Mouse (Mus musculus): Measurements from ENCODE around the gene Crocc. TPM values are rescaled to one million over a fixed set of nuclear protein-coding genes. Genes with fewer than 3 reads are reported as not detected.

The Crocc gene
- polyA plus RNA-seq, 1 experiment = 2.6 TPM

- TF ChIP-seq GATA1 (IDR thresholded peaks at IDR 0.05; ENCODE audit: low read length) = no peak
Observed at GRCm38 (mm10) chr4:140986711-140987395, 73.5 kb downstream of the Crocc start, which contains the start of gene Atp13a2. Atp13a2 (plus strand) TSS chr4:140986873.

GRCm38 (mm10) chr4:140986024-140986710 lies 74.2 kb downstream of the Crocc start:
- TF ChIP-seq GATA1 (IDR thresholded peaks at IDR 0.05; ENCODE audit: low read length) = no peak

DNA sequence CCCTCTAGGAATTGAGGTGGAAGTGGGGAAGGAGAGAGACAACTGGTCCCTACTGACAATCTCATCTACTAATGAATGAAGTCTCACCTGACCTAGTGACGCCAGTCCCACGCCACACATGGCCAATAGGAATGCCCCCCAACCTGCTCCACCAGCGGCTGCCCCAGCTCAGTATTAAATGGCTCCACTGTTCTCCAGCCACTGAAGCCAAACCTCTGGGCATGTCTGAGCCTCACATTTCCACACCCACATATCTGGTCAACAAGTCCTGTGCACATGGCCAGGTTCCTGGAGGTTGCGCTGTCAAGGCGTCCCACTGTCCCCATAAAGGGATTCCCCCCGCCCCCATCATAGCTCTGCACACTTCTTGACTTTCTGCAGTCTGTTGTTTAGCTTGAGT lies 75.8 kb downstream of the Crocc start:
- TF ChIP-seq GATA1 (IDR thresholded peaks at IDR 0.05; ENCODE audit: low read length) = no peak

DNA sequence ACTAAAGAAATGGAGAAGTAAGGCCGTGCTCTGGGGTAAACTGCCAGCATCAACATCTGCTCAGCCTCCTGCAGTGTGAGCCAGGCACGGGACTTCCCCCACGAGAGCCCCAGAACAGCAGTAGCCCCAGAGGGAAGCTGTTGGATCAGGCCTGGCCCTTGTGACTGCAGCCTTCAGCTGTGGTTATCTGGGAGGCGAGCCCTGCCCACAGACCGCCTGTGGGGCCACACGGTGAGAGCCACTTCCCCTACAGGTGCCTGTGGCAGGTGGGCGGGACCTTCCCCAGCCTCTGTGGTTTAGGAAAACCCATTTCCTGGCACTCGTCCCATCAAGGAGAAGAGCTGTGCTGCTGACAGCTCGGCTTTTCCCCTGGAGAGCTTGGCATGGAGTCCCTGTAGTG lies 76.9 kb downstream of the Crocc start:
- no peak for TF ChIP-seq GATA1 (IDR thresholded peaks at IDR 0.05; ENCODE audit: low read length)

DNA sequence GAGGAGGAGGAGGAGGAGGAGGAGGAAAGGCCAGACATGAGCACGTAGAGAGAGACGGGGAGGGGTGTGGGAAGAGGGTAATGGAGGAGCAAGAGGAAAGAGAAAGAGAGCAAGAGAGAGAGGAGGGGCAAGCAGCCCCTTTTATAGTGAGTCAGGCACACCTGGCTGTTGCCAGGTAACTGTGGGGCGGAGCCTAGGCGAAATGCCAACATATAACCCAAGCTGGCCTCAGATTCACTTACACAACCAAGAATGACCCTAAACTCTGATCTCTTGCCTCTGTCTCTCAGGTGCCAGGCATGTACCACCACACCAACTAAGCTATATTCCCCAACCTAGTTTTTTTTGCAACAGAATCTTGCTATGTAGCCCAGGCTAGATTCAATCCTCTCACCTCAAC lies 77.5 kb downstream of the Crocc start:
- TF ChIP-seq GATA1 (IDR thresholded peaks at IDR 0.05; ENCODE audit: low read length) = no peak

DNA sequence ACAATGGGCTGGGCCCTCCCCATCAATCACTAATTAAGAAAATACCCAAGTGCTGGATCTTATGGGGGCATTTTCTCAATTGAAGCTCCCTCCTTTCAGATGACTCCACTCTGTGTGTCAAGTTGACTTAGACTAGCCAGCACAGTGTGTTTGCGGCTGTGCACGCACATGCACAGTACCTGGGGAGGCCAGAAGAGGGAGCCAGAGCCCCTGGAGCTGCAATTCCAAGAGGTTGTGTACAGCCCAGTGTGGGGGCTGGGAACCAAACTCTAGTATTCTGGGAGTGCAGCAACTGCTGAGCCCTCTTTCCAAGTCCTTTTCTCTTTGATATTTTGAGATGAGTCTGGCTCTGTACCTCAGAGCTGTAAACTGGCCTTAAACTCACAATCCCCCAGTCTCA lies 78.7 kb downstream of the Crocc start:
- TF ChIP-seq GATA1 (IDR thresholded peaks at IDR 0.05; ENCODE audit: low read length) = no peak

GRCm38 (mm10) chr4:140977886-140978692 lies 82.3 kb downstream of the Crocc start:
- no peak for TF ChIP-seq GATA1 (IDR thresholded peaks at IDR 0.05; ENCODE audit: low read length)

DNA sequence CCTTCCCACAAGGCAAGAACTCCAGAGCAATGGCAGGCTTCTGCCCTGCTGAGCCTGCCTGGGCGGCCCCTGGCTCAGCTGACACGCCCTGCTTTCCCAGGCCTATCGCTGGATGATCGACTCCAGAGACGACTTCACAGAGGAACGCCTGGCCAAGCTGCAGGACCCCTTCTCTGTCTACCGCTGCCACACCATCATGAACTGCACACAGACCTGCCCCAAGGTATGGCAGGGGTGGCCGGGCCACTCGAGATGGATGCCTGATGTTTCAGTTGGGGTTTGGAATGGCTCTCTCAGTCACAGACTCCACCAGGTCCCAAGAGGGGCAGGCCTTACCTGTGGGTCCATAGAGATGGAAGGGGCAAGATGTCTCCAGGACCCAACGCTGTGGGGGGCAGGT lies 83.1 kb downstream of the Crocc start:
- TF ChIP-seq GATA1 (IDR thresholded peaks at IDR 0.05; ENCODE audit: low read length) = no peak

DNA sequence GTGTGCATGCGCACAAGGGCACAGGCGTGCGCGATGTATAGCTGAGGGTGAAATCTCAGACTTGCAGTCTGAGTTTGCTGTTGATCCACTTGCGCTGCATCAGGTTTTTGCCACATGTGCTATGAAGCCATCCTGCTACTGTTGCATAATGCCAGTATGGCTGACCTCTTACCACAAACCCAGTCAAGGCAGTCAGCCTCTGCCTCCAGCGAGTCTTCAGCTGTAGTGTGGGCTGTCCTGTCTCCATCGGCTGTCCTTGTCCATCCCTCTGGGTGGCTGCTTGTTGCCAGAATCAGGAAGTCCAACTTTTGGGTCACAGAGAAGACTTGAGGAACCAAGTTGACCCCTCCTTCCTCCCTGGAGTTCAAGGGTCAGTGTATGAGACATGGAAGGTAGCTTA lies 85.0 kb downstream of the Crocc start:
- TF ChIP-seq GATA1 (IDR thresholded peaks at IDR 0.05; ENCODE audit: low read length) = no peak

GRCm38 (mm10) chr4:140974408-140974807 lies 85.9 kb downstream of the Crocc start:
- TF ChIP-seq GATA1 (IDR thresholded peaks at IDR 0.05; ENCODE audit: low read length) = no peak

GRCm38 (mm10) chr4:140971691-140972090 lies 88.7 kb downstream of the Crocc start:
- TF ChIP-seq GATA1 (IDR thresholded peaks at IDR 0.05; ENCODE audit: low read length) = no peak

DNA sequence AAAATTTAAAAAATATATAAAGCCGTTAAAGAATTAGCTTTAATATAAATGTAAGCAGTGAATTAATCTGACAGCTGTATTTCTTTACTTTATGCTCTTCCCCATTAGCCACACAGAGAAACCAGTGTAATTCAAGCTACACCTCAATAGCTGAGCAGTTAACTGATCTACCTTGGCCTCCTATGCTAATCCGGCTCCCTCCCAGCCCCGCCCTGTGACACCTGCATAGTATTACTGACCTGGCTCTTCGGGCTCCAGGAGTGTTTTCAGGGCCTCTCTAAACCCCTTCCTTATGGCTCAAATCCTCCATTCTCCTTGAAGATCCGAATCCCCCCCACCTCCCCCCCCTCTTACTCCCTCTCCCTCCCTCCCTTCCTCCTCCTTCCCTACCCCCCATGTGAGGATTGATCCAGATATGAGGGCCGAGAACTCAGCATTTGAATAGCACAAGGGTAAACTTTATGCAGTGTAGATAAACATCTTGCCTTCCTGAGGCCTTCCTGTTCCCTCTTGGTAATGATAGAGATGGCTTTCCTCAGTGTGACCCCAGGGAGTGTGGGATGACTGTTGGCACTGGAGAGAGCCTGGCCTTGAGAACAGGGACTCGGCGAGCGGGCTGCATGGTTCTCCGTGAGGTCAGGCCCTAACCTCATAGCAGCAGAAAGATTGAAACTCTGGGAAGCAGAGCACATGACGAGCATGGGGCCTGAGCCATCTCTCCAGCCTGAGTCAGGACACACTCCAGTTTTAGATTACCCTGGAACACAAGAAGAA lies 92.8 kb downstream of the Crocc start:
- no peak for TF ChIP-seq GATA1 (IDR thresholded peaks at IDR 0.05; ENCODE audit: low read length)

Other genes with a start within 250 kb of the Crocc start
- 3.2 and 3.4 TPM in 2 replicates for gene Padi3, start 249.9 kb downstream of the Crocc start, polyA plus RNA-seq (2012)
- gene Padi1, start 214.8 kb downstream of the Crocc start, polyA plus RNA-seq (2012) = 0.05 TPM in 1 of 2 replicates, not detected in the other
- gene Padi2, start 154.2 kb downstream of the Crocc start, polyA plus RNA-seq (2012) = not detected in 2 replicates
- gene Sdhb, start 99.3 kb downstream of the Crocc start, polyA plus RNA-seq (2012) = 113 and 184 TPM in 2 replicates
- 94.6 and 123 TPM in 2 replicates for gene Atp13a2, start 73.7 kb downstream of the Crocc start, polyA plus RNA-seq (2012)
- gene Mfap2, start 50.1 kb downstream of the Crocc start, polyA plus RNA-seq (2012) = not detected in 2 replicates
- 130 and 158 TPM in 2 replicates for gene Necap2, start 17.8 kb upstream of the Crocc start, polyA plus RNA-seq (2012)
- not detected in 2 replicates for gene Spata21, start 27.8 kb upstream of the Crocc start, polyA plus RNA-seq (2012)
- gene Szrd1, start 79.2 kb upstream of the Crocc start, polyA plus RNA-seq (2012) = 134 and 153 TPM in 2 replicates
- 14.9 and 15.3 TPM in 2 replicates for gene Fbxo42, start 87.4 kb upstream of the Crocc start, polyA plus RNA-seq (2012)
- gene Rsg1, start 153.4 kb upstream of the Crocc start, polyA plus RNA-seq (2012) = 0.76 and 0.92 TPM in 2 replicates
- not detected in 2 replicates for gene Arhgef19, start 178.9 kb upstream of the Crocc start, polyA plus RNA-seq (2012)
- gene Epha2, start 240.7 kb upstream of the Crocc start, polyA plus RNA-seq (2012) = 0.02 TPM in 1 of 2 replicates, not detected in the other